Mouse (Mus musculus) embryonic facial prominence, embryonic 13.5 days (tissue): ENCODE measurements around the gene 1700030J22Rik. TPM values are rescaled to one million over a fixed set of nuclear protein-coding genes. Genes with fewer than 3 reads are reported as not detected.

Experiments used
- ATAC-seq: fragments of 200-750 bp; cut with Nextera tagmentation; 2 replicates; pipeline ENCODE4 v1.8.0; 2017; ENCODE audit warnings: low read depth; ENCODE audit not compliant: insufficient number of reproducible peaks, insufficient read depth, low FRiP score, low TSS enrichment
- H3K27ac ChIP-seq: fragments of 300-500 bp; sonication (generic); 2 replicates; pipeline ENCODE4 v1.5.1; 2015; ENCODE audit warnings: moderate library complexity, mild to moderate bottlenecking, inconsistent platforms
- H3K27me3 ChIP-seq: fragments of 300-500 bp; sonication (generic); 2 replicates; pipeline ENCODE4 v1.6.1; 2015; ENCODE audit warnings: mild to moderate bottlenecking, inconsistent platforms
- H3K36me3 ChIP-seq: fragments of 300-500 bp; sonication (generic); 2 replicates; pipeline ENCODE4 v1.6.1; 2015; ENCODE audit warnings: mild to moderate bottlenecking, inconsistent platforms
- H3K4me1 ChIP-seq: fragments of 300-500 bp; sonication (generic); 2 replicates; pipeline ENCODE4 v1.6.1; 2015; ENCODE audit warnings: inconsistent platforms
- H3K4me2 ChIP-seq: fragments of 300-500 bp; sonication (generic); 2 replicates; pipeline ENCODE4 v1.6.1; 2015; ENCODE audit warnings: moderate library complexity, mild to moderate bottlenecking, inconsistent platforms
- H3K4me3 ChIP-seq: fragments of 300-500 bp; sonication (generic); 2 replicates; pipeline ENCODE4 v1.5.1; 2015; ENCODE audit warnings: mild to moderate bottlenecking, inconsistent platforms
- H3K9ac ChIP-seq: fragments of 300-500 bp; sonication (generic); 2 replicates; pipeline ENCODE4 v1.6.1; 2015; ENCODE audit warnings: mild to moderate bottlenecking, inconsistent platforms
- H3K9me3 ChIP-seq: fragments of 300-500 bp; sonication (generic); 2 replicates; pipeline ENCODE4 v1.6.1; 2016; ENCODE audit warnings: inconsistent platforms
- WGBS: fragments of 180-500 bp; shearing (Covaris S2); methylation state at CpG from one replicate; pipeline ENCODE4 v1.1.7; 2015; ENCODE audit warnings: mixed read lengths; 5-methylcytosine and 5-hydroxymethylcytosine counted together
- polyA plus RNA-seq: library from polyadenylated mRNA; unstranded; fragments of >200 nt; fragmentation: Nextera tagmentation; extraction: Ambion mirVana; gene quantifications from 2 replicates; pipeline ENCODE4 v1.2.1, GENCODE M21; 2015

The 1700030J22Rik gene
- polyA plus RNA-seq, 1 experiment from 2014 or later = 2.4 TPM

DNA sequence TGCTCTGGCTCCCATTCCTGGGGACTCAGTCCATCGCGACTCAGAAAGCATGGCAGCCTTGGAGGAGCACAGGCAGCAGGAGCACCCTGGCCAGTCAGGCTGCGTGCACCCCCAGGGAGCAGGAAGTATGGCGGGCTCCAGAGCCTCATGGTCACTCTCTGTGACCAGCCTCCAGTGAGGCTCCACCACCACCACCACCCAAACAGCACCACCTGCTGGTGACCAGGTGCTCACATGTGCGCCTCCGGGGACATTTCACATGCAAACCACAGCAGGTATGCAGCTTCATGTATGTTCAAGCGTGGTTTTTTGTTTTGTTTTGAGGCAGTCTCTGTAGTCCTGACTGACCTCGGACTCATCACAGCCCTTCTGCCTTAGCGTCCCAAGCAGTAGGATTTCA is 50.9 kb downstream of the 1700030J22Rik start:
- H3K9ac ChIP-seq = no peak overlapping the region
- no peaks in the 10 kb centered on the region for H3K9me3 ChIP-seq
- ATAC-seq = no peak
- no peak overlapping the region for H3K4me3 ChIP-seq
- H3K4me2 ChIP-seq = no peak overlapping the region
- 81% methylated on average over 9 of the region's 9 CpGs for WGBS
- no peaks in the 10 kb centered on the region for H3K27me3 ChIP-seq
- no peak overlapping the region for H3K27ac ChIP-seq
- peaks cover 55% of the 10 kb centered on the region for H3K36me3 ChIP-seq
- no peaks in the 10 kb centered on the region for H3K4me1 ChIP-seq

GRCm38 (mm10) chr8:116923526-116923925 is 55.2 kb downstream of the 1700030J22Rik start:
- Histone ChIP-seq H3K4me2 (no peak overlapping the region), H3K9ac (no peak overlapping the region), H3K27me3 (no peaks in the 10 kb centered on the region), H3K36me3 (peaks cover 21% of the 10 kb centered on the region), H3K27ac (no peak overlapping the region), H3K4me1 (peaks cover 17% of the 10 kb centered on the region), H3K9me3 (no peaks in the 10 kb centered on the region), H3K4me3 (no peak overlapping the region)
- no peak for ATAC-seq
- 90% methylated on average over 8 of the region's 8 CpGs for WGBS

- ATAC-seq = no peak
- Histone ChIP-seq H3K36me3 (peaks cover 11% of the 10 kb centered on the region), H3K27me3 (no peaks in the 10 kb centered on the region), H3K4me1 (peaks cover 17% of the 10 kb centered on the region), H3K27ac (peak overlapping the region; percentile 74; the same call in 1 of the 2 replicates), H3K9me3 (no peaks in the 10 kb centered on the region), H3K9ac (peak overlapping the region; percentile 87), H3K4me2 (peak overlapping the region; percentile 78), H3K4me3 (peak overlapping the region; percentile 78)
- WGBS = 31% methylated on average over 17 of the region's 17 CpGs
These were observed 56.5 kb downstream of the 1700030J22Rik start for GRCm38 (mm10) chr8:116922060-116922757.

GRCm38 (mm10) chr8:116921337-116922059 is 57.3 kb downstream of the 1700030J22Rik start, which contains the start of the genes Cmc2 and Cenpn:
Cmc2 (minus strand) TSS chr8:116921455.
Cenpn (plus strand) TSS chr8:116921730.
- H3K27ac ChIP-seq = peak within 1 kb of the TSS; percentile 74
- H3K4me2 ChIP-seq = peak within 1 kb of the TSS; percentile 78
- peak; percentile 91 for ATAC-seq
- no peaks in the 10 kb centered on the region for H3K27me3 ChIP-seq
- peak within 1 kb of the TSS; percentile 78 for H3K4me3 ChIP-seq
- H3K9ac ChIP-seq = peak within 1 kb of the TSS; percentile 87
- H3K36me3 ChIP-seq = peaks cover 11% of the 10 kb centered on the region; the same call in 1 of the 2 replicates
- H3K9me3 ChIP-seq = no peaks in the 10 kb centered on the region
- peaks cover 17% of the 10 kb centered on the region for H3K4me1 ChIP-seq
- under 1% methylated on average over 57 of the region's 57 CpGs for WGBS

DNA sequence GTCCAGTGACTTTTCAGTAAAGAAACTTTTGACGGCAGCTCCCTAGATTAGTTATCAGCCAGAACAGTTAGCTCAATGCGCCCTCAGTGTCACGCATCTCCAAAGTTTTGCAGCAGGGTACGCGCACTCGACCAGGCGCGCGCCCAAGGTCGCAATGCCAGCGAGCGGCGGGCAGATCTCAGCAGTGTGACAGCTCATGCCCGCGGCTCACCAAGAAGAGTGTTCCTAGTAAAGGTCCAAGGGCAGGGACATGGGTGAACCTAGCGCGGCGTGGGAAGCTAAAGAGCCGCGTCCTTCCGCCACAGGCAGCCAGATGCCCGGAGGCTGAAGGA is 57.8 kb downstream of the 1700030J22Rik start:
- peak overlapping the region; percentile 78 for H3K4me3 ChIP-seq
- under 1% methylated on average over 22 of the region's 22 CpGs for WGBS
- no peaks in the 10 kb centered on the region for H3K9me3 ChIP-seq
- H3K27ac ChIP-seq = peak overlapping the region; percentile 74
- no peaks in the 10 kb centered on the region for H3K27me3 ChIP-seq
- peaks cover 17% of the 10 kb centered on the region for H3K4me1 ChIP-seq
- H3K36me3 ChIP-seq = peaks cover 17% of the 10 kb centered on the region
- H3K9ac ChIP-seq = peak overlapping the region; percentile 87
- H3K4me2 ChIP-seq = peak overlapping the region; percentile 78
- peak; percentile 52 for ATAC-seq

Other genes with a start within 250 kb of the 1700030J22Rik start
- 9.1 and 10.3 TPM in 2 replicates for gene Cdyl2, start 246.0 kb downstream of the 1700030J22Rik start, polyA plus RNA-seq
- gene Cmc2, start 57.5 kb downstream of the 1700030J22Rik start, polyA plus RNA-seq = 78.7 and 80.7 TPM in 2 replicates
- 42.6 and 44.5 TPM in 2 replicates for gene Cenpn, start 57.2 kb downstream of the 1700030J22Rik start, polyA plus RNA-seq
- 9.0 and 10.0 TPM in 2 replicates for gene Atmin, start 35.6 kb downstream of the 1700030J22Rik start, polyA plus RNA-seq
- gene Gcsh, start 14.6 kb upstream of the 1700030J22Rik start, polyA plus RNA-seq = 116 and 123 TPM in 2 replicates
- gene Pkd1l2, start 103.5 kb upstream of the 1700030J22Rik start, polyA plus RNA-seq = 0.06 TPM in 1 of 2 replicates, not detected in the other
- gene Bco1, start 116.9 kb upstream of the 1700030J22Rik start, polyA plus RNA-seq = 0.22 and 0.33 TPM in 2 replicates
- gene Gan, start 179.2 kb upstream of the 1700030J22Rik start, polyA plus RNA-seq = 2.8 and 3.0 TPM in 2 replicates